Mouse (Mus musculus) liver, adult 2 months (tissue): ENCODE results near the gene Gsg1l.

Experiments
- CTCF ChIP-seq: fragments of 200-500 bp; IDR thresholded peaks from 2 replicates; pipeline ENCODE4 v1.5.1; 2011; ENCODE audit warnings: low read depth, low read length, control low read depth
- POLR2A ChIP-seq: fragments of 200-500 bp; IDR thresholded peaks from 2 replicates; pipeline ENCODE4 v1.6.1; 2011; ENCODE audit warnings: low read length, control low read depth; ENCODE audit not compliant: insufficient read depth; ENCODE audit errors: extremely low read depth

GRCm38 (mm10) chr7:126085154-126085553, 2.9 kb upstream of the Gsg1l start:
- TF ChIP-seq CTCF (no peak), POLR2A (no peak)
